Mouse (Mus musculus): Measurements from ENCODE around the gene Cyfip2. TPM values are rescaled to one million over a fixed set of nuclear protein-coding genes. Genes with fewer than 3 reads are reported as not detected.

Cyfip2 gene
- polyA plus RNA-seq, 1 experiment from 2014 or later: 5.3 TPM

DNA sequence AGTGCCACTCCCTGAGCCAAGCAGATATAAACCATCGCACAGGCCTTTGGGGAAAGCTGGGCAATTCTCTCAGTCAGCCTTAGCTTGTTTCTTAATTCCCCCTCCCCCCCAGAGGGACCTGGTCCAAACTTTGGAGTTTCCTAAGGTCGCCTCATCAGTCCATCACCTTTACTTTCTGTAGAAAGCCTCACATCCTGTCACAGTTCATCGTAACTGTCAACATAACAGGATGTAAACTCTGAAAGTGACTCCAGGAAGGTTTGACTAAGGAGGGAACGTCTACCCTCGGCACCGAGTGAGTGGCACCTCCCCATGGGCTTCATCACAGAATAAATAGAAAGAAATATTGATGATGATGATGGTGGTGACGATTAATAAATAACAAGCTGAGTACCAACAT lies 4.9 kb downstream of the Cyfip2 start:
- no peak overlapping the region for H3K4me3 ChIP-seq
- peaks cover 12% of the 10 kb centered on the region for H3K4me1 ChIP-seq
- peaks cover 24% of the 10 kb centered on the region for H3K27me3 ChIP-seq (replicated peaks)
- H3K27ac ChIP-seq (replicated peaks): no peak overlapping the region
- H3K4me2 ChIP-seq: no peak overlapping the region
- no peak overlapping the region for H3K9ac ChIP-seq
- 80% methylated on average over 7 of the region's 7 CpGs for WGBS
- H3K9me3 ChIP-seq: no peaks in the 10 kb centered on the region
- ATAC-seq (ENCODE audit: extremely low read depth, insufficient number of reproducible peaks, low FRiP score, low TSS enrichment): no peak
- H3K36me3 ChIP-seq: no peaks in the 10 kb centered on the region

DNA sequence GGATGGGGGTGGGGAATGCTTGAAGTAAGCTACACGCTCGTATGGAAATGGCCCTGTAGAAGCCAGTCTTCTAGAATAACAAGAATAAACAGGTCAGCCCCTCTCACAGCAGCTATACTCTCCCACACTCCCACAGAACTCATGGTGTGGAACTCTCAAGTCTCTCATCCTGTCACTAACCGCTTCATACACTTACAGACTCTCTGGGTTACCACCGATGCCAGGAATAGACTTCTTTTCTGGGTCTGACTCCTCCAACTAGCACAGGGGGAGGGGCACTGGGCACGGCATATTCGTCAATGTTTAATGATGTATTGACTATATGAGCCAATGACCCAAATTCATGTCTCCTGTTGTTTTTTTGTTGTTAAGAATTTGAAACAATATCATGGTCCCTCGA lies 5.9 kb downstream of the Cyfip2 start:
- H3K4me3 ChIP-seq: no peak overlapping the region
- peaks cover 8% of the 10 kb centered on the region for H3K4me1 ChIP-seq
- no peak overlapping the region for H3K9ac ChIP-seq
- H3K27ac ChIP-seq (replicated peaks): no peak overlapping the region
- no peaks in the 10 kb centered on the region for H3K9me3 ChIP-seq
- peaks cover 23% of the 10 kb centered on the region for H3K27me3 ChIP-seq (replicated peaks)
- H3K4me2 ChIP-seq: no peak overlapping the region
- H3K36me3 ChIP-seq: no peaks in the 10 kb centered on the region
- WGBS: 74% methylated on average over 7 of the region's 7 CpGs
- ATAC-seq (ENCODE audit: extremely low read depth, insufficient number of reproducible peaks, low FRiP score, low TSS enrichment): no peak

DNA sequence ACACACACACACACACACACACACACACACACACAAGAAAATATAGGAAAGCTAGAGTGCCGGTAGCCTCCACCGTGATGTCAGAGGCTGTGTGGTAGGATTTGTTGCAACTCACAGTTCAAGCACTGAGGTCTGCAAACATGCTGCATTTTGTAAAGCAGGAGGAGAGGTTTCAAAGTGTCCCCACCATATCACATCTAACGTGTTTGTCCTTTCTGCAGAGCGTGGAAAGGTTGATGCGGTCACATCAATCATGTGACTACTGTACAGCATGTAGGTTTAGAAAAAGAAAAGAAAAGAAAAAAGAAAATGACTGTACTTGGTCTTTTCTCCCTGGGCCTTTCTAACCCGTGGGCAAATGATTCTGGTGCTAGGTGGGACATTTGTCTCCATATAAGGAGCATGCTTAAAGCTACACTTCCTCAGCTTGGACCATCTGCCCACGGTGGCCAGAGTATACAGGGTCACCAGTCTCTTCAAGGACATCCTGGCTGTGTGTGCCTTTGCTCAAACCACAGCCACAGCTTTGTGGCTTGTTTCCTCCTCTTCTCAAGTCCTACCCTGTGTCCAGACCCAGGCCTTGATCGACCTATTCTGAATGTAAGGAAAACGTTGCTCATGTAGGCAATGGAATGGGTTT lies 6.7 kb downstream of the Cyfip2 start:
- WGBS: 71% methylated on average over 9 of the region's 9 CpGs
- no peak for ATAC-seq (ENCODE audit: extremely low read depth, insufficient number of reproducible peaks, low FRiP score, low TSS enrichment)
- H3K27me3 ChIP-seq (replicated peaks): peaks cover 15% of the 10 kb centered on the region
- no peak overlapping the region for H3K4me2 ChIP-seq
- peaks cover under 1% of the 10 kb centered on the region for H3K4me1 ChIP-seq
- no peak overlapping the region for H3K9ac ChIP-seq
- no peaks in the 10 kb centered on the region for H3K9me3 ChIP-seq
- no peak overlapping the region for H3K27ac ChIP-seq (replicated peaks)
- no peak overlapping the region for H3K4me3 ChIP-seq
- H3K36me3 ChIP-seq: no peaks in the 10 kb centered on the region

DNA sequence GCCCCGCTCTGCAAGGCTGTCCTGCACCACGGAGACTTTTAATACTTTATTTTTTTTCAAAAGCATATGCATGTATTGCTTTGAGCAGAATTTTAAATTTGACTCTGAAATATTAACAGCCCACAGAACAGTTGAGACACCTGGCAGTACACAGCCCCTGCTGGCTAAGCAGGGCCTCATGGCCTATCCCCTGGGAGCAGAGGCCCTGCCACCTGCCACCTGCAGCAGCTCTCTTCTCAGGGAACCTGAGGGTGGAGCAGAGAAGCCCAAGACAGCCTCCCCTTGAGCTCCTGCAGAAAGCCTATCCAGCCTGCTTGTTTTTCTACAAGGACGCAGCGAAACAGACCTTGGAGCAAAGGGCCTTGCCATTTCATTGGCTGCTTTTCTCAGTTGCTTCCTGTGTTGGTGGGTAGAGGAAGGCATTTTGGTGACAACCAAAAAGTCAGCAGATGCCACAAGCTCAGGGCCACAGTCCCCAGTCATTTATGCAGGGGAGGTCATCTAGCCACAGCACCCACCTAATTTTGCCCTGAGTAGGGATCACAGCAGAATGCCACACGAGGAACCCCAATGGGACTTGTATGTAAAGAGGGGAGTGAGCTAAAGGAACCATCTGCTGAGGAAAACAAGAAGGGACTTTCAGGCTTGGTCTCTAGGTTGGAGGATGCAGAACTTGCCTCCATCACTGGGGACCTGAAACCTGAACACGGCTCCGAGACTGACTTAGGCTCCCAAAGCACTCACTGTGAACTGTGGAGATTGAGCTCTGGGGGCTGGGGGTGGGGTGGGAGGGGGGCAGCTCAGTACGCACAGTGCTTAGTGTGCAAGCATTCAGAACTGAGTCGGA lies 7.6 kb downstream of the Cyfip2 start:
- WGBS: 85% methylated on average over 9 of the region's 9 CpGs
- no peak for ATAC-seq (ENCODE audit: extremely low read depth, insufficient number of reproducible peaks, low FRiP score, low TSS enrichment)
- Histone ChIP-seq H3K4me2 (no peak overlapping the region), H3K9ac (no peak overlapping the region), H3K27me3 (replicated peaks) (peaks cover 8% of the 10 kb centered on the region; the same call in 1 of the 2 replicates), H3K4me1 (no peaks in the 10 kb centered on the region), H3K9me3 (no peaks in the 10 kb centered on the region), H3K4me3 (no peak overlapping the region), H3K27ac (replicated peaks) (no peak overlapping the region), H3K36me3 (no peaks in the 10 kb centered on the region)

DNA sequence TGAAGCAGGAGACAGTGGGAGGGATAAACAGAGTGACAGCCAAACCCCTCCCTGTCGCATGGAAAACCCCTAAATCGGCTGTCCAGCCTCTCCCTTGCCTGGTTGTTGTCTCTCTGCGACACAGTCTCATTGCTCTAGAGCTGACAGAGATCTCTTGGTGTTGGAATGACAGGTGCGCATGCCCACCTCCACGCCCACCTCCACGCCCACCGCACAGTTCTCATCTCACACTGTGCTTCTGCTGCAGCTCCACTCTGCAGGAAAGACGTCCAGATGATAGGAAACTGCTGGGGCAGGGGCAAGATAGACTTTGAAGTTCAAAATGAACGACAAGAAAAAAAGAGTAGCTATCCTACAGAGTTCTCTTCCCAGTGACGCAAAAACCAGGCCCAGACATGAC lies 8.6 kb downstream of the Cyfip2 start:
- 65% methylated on average over 10 of the region's 10 CpGs for WGBS
- no peak overlapping the region for H3K27ac ChIP-seq (replicated peaks)
- no peak overlapping the region for H3K9ac ChIP-seq

DNA sequence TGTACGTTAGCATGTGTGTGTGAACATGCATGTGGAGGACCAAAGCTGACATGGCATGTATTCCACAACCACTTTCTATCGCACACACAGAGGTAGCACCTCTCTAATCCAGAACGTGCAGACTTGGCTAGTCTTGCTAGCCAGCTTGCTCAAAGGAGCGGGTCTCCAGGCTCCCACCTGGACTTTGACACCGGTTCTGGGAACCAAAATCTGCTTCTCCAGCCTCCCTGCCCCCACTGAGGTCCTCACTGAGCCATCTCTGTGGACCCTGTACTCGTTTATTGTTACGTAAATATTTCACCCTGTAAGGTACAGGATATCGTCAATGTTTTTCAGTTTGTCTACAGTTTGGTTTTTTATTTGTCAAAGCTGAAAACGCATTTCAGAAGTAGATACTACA lies 10.2 kb downstream of the Cyfip2 start:
- Histone ChIP-seq H3K4me1 (peaks cover 4% of the 10 kb centered on the region; the same call in 1 of the 2 replicates), H3K4me2 (no peak overlapping the region), H3K36me3 (no peaks in the 10 kb centered on the region), H3K27me3 (replicated peaks) (no peaks in the 10 kb centered on the region), H3K9ac (no peak overlapping the region), H3K9me3 (no peaks in the 10 kb centered on the region), H3K27ac (replicated peaks) (no peak overlapping the region), H3K4me3 (no peak overlapping the region)
- ATAC-seq (ENCODE audit: extremely low read depth, insufficient number of reproducible peaks, low FRiP score, low TSS enrichment): no peak
- 86% methylated on average over 9 of the region's 9 CpGs for WGBS

More for the DNA sequence above, 8.6 kb downstream of the Cyfip2 start:
- Histone ChIP-seq H3K4me2 (no peak overlapping the region), H3K4me3 (no peak overlapping the region), H3K36me3 (no peaks in the 10 kb centered on the region), H3K9me3 (no peaks in the 10 kb centered on the region), H3K27me3 (replicated peaks) (0 out of 2 replicates have a peak, but pooled peaks cover 3% of the 10 kb centered on the region), H3K4me1 (peaks cover 3% of the 10 kb centered on the region; the same call in 1 of the 2 replicates)
- ATAC-seq (ENCODE audit: extremely low read depth, insufficient number of reproducible peaks, low FRiP score, low TSS enrichment): no peak

DNA sequence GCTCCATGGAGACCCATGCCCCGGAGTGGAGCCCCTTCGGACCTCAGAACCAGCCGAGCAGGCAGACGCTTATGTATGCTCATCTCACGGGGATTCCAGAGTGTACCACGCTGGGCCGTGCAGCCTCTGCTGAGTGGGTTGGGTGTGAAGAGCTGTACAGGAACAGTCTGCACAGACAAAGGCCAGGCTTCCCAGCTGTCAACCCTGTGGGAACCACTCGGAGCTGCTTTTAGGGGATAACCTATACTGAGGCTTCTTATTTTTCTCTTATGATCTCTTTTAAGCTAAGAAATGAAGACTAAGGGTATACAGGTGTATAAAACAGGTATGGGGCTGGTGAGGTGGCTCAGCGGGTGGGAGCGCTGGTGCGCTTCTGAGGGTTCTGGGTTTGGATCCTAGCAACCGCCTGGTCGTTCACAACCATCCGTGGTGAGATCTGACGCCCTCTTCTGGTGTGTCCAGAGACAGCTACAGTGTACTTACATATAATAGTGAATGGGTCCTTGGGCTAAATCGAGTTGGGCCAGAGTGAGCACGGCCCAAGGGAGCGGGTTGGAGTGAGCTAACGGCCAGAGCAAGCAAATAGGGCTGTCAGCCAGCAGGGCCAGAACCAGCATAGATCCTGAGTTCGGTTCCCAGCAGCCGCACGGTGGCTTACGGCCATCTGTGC lies 10.9 kb downstream of the Cyfip2 start:
- WGBS: 85% methylated on average over 23 of the region's 23 CpGs
- H3K9me3 ChIP-seq: no peaks in the 10 kb centered on the region
- H3K4me3 ChIP-seq: no peak overlapping the region
- H3K27ac ChIP-seq (replicated peaks): no peak overlapping the region
- ATAC-seq (ENCODE audit: extremely low read depth, insufficient number of reproducible peaks, low FRiP score, low TSS enrichment): no peak
- no peak overlapping the region for H3K4me2 ChIP-seq
- no peak overlapping the region for H3K9ac ChIP-seq
- no peaks in the 10 kb centered on the region for H3K36me3 ChIP-seq
- peaks cover 4% of the 10 kb centered on the region; the same call in 1 of the 2 replicates for H3K4me1 ChIP-seq
- no peaks in the 10 kb centered on the region for H3K27me3 ChIP-seq (replicated peaks)

DNA sequence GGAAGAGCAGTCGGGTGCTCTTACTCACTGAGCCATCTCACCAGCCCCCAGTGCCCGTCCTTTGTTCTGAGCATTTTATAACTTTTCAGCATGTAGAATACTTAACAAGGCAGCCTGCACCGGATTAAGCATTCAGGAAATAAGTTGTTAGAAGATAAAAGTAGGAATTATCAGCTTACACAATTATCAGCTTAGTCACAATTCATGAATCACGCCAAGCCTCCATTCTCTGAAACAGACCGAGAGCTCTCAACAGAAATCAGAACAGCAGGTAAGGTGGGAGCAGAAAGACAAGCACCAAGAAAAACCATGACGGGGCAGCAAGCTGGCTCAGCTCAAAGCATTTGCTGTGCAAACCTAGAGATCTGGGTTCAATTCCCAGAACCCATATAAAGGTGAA lies 12.8 kb downstream of the Cyfip2 start:
- WGBS: 64% methylated on average over 6 of the region's 6 CpGs
- Histone ChIP-seq H3K4me2 (no peak overlapping the region), H3K9me3 (no peaks in the 10 kb centered on the region), H3K4me3 (no peak overlapping the region), H3K27ac (replicated peaks) (no peak overlapping the region), H3K36me3 (no peaks in the 10 kb centered on the region), H3K4me1 (peaks cover 4% of the 10 kb centered on the region; the same call in 1 of the 2 replicates), H3K27me3 (replicated peaks) (no peaks in the 10 kb centered on the region), H3K9ac (no peak overlapping the region)
- no peak for ATAC-seq (ENCODE audit: extremely low read depth, insufficient number of reproducible peaks, low FRiP score, low TSS enrichment)

DNA sequence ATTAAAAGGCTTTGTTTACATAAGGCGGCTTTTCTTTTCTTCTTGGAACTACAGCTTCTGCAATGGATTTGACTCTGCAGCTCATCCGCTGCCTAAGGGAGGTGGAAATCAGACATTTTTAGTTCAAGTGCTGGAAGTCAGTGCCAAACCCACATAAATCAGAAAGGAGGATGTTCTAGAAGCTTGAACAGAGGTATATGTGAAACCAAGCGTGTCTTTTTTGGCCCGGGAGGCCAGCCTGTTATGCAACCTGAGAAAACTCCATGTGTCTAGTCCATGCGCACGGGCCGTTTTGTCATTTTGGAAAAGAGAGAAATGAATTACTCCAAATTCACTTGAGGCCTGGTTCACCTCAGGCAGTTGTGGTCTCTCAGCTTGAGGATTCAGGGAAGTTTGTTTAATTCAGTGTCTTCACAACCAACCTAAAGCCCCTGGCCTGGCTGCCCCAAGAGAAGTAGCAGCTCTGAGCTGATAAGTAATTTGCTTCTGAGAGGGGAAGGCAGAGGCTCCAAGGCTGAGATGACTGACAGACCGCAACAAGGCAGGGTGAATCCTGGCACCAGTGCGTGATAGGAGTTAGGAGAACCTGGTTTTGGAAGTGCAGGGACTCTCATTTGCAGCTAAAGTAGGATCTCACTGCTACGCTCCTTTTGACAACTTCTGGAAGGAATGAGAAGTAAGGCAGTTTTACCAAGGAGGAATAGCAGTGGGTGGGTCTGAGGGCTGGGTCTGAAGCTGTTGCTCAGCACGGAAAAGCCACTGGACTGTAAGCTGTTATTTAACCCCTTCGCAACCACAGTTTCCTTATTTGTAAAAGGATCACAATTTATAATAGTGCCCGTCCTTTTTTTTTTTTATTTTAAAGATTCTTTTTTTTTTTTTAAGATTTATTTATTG lies 13.5 kb downstream of the Cyfip2 start:
- H3K4me2 ChIP-seq: no peak overlapping the region
- no peak overlapping the region for H3K9ac ChIP-seq
- no peak overlapping the region for H3K27ac ChIP-seq (replicated peaks)
- H3K4me1 ChIP-seq: peaks cover 4% of the 10 kb centered on the region; the same call in 1 of the 2 replicates
- no peaks in the 10 kb centered on the region for H3K36me3 ChIP-seq
- no peaks in the 10 kb centered on the region for H3K27me3 ChIP-seq (replicated peaks)
- no peaks in the 10 kb centered on the region for H3K9me3 ChIP-seq
- H3K4me3 ChIP-seq: no peak overlapping the region
- no peak for ATAC-seq (ENCODE audit: extremely low read depth, insufficient number of reproducible peaks, low FRiP score, low TSS enrichment)
- 65% methylated on average over 13 of the region's 13 CpGs for WGBS

DNA sequence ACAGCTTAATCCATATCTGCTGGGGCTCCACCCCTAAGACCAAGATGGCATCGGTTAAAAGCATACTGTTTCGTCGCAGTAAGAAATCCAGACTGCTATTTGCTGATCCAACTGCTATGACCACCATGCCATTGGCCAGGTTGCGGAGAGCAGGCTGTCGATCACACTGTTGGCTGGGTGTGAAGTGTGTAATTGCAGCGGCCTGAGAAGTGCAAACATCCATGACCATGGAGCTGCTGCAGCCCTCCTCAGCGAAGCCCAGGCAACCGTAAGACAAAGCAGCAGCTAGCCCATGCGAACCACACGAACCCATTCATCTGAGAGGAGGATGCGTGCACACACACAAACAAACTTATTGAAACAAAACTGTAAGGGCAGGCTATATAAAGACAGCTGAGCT lies 18.3 kb downstream of the Cyfip2 start:
- H3K27ac ChIP-seq (replicated peaks): no peak overlapping the region
- no peak for ATAC-seq (ENCODE audit: extremely low read depth, insufficient number of reproducible peaks, low FRiP score, low TSS enrichment)
- H3K9me3 ChIP-seq: no peaks in the 10 kb centered on the region
- H3K27me3 ChIP-seq (replicated peaks): no peaks in the 10 kb centered on the region
- WGBS: 85% methylated on average over 11 of the region's 11 CpGs
- no peak overlapping the region for H3K9ac ChIP-seq
- H3K4me1 ChIP-seq: peaks cover 4% of the 10 kb centered on the region; the same call in 1 of the 2 replicates
- no peak overlapping the region for H3K4me2 ChIP-seq
- 0 out of 2 replicates have a peak, but pooled peaks cover under 1% of the 10 kb centered on the region for H3K36me3 ChIP-seq
- H3K4me3 ChIP-seq: no peak overlapping the region

Measured in heart, embryonic 13.5 days (tissue).